Mouse (Mus musculus) MEL (cell line): ENCODE results near the gene Arntl. TPM values are rescaled to one million over a fixed set of nuclear protein-coding genes. Genes with fewer than 3 reads are reported as not detected.

Source experiments
- DNase-seq: peaks from one replicate; pipeline ENCODE4 v3.0.0; 2011; ENCODE audit warnings: low read depth, low spot score
- H3K27ac ChIP-seq: 2 replicates; pipeline ENCODE4 v1.5.1; 2012; ENCODE audit warnings: low read depth, mild to moderate bottlenecking, control low read depth, low read length, moderate library complexity; ENCODE audit not compliant: control insufficient read depth
- H3K27me3 ChIP-seq, 2 experiments: fragments of 150-350 bp in 1 of 2; sonication (generic) in 1 of 2; 2 replicates each; pipeline ENCODE4 v1.6.1; 2012; ENCODE audit warnings: low read length in 2 of 2, mild to moderate bottlenecking in 2 of 2, improper control_type of control experiment in 1 of 2, moderate library complexity in 1 of 2; ENCODE audit not compliant: insufficient read depth in 2 of 2, control insufficient read depth in 1 of 2
- H3K36me3 ChIP-seq, 2 experiments: 2 replicates each; pipeline ENCODE4 v1.6.1; 2012 to 2014; ENCODE audit warnings: low read length in 2 of 2, improper control_type of control experiment in 1 of 2, inconsistent platforms in 1 of 2, mild to moderate bottlenecking in 1 of 2; ENCODE audit not compliant: insufficient read depth in 2 of 2, control insufficient read depth in 1 of 2
- H3K4me1 ChIP-seq, 2 experiments: fragments of 150-350 bp in 1 of 2; sonication (generic) in 1 of 2; 2 replicates each; pipeline ENCODE4 v1.6.1; 2012; ENCODE audit warnings: low read length in 2 of 2, improper control_type of control experiment in 1 of 2, mild to moderate bottlenecking in 1 of 2; ENCODE audit not compliant: insufficient read depth in 2 of 2, control insufficient read depth in 1 of 2
- H3K4me3 ChIP-seq, 2 experiments: fragments of 150-350 bp in 1 of 2; sonication (generic) in 1 of 2; 2 replicates each; pipeline ENCODE4 v1.5.1; 2012; ENCODE audit warnings: low read depth in 2 of 2, low read length in 2 of 2, mild to moderate bottlenecking in 2 of 2, moderate library complexity in 2 of 2, control low read depth in 1 of 2, improper control_type of control experiment in 1 of 2; ENCODE audit not compliant: control insufficient read depth in 1 of 2, insufficient read depth in 1 of 2
- H3K79me2 ChIP-seq: 2 replicates; pipeline ENCODE4 v1.6.1; 2012; ENCODE audit warnings: mild to moderate bottlenecking, low read length, moderate library complexity; ENCODE audit not compliant: control insufficient read depth, poor library complexity, insufficient read depth
- H3K9ac ChIP-seq: 2 replicates; pipeline ENCODE4 v1.6.1; 2012; ENCODE audit warnings: low read depth, mild to moderate bottlenecking, control low read depth, low read length, moderate library complexity; ENCODE audit not compliant: control insufficient read depth, poor library complexity, severe bottlenecking
- H3K9me3 ChIP-seq: fragments of 150-350 bp; sonication (generic); replicated peaks from 2 replicates; pipeline ENCODE4 v1.6.1; 2012; ENCODE audit warnings: mild to moderate bottlenecking, low read length, improper control_type of control experiment, moderate library complexity; ENCODE audit not compliant: insufficient read depth
- BHLHE40 ChIP-seq: IDR thresholded peaks from 2 replicates; pipeline ENCODE4 v1.6.1; 2012; ENCODE audit warnings: low read depth, mild to moderate bottlenecking, inconsistent platforms, low read length, improper control_type of control experiment, borderline replicate concordance
- CHD1 ChIP-seq: IDR thresholded peaks from 2 replicates; pipeline ENCODE4 v1.6.1; 2012; ENCODE audit warnings: low read depth, mild to moderate bottlenecking, inconsistent platforms, low read length, improper control_type of control experiment
- CTCF ChIP-seq, 3 experiments: IDR thresholded peaks in 2 of 3; conservative IDR thresholded peaks in 1 of 3; 2 replicates each; pipeline ENCODE4 v1.5.1; 2011 to 2012; ENCODE audit warnings: low read length in 3 of 3, low read depth in 2 of 3, mild to moderate bottlenecking in 2 of 3, improper control_type of control experiment in 1 of 3, inconsistent platforms in 1 of 3, mixed read lengths in 1 of 3, moderate library complexity in 1 of 3; ENCODE audit not compliant: control insufficient read depth in 1 of 3, insufficient read depth in 1 of 3, poor library complexity in 1 of 3, severe bottlenecking in 1 of 3
- ELF1 ChIP-seq: IDR thresholded peaks from 2 replicates; pipeline ENCODE4 v1.6.1; 2014; ENCODE audit warnings: low read depth, mild to moderate bottlenecking, inconsistent platforms, low read length, improper control_type of control experiment, moderate library complexity
- ETS1 ChIP-seq: IDR thresholded peaks from 2 replicates; pipeline ENCODE4 v1.6.1; 2012; ENCODE audit warnings: low read depth, mild to moderate bottlenecking, inconsistent platforms, low read length, improper control_type of control experiment, moderate library complexity
- KAT2A ChIP-seq: conservative IDR thresholded peaks from 2 replicates; pipeline ENCODE4 v1.6.1; 2012; ENCODE audit warnings: low read depth, low read length, improper control_type of control experiment, inconsistent platforms
- MAFK ChIP-seq: IDR thresholded peaks from 2 replicates; pipeline ENCODE4 v1.6.1; 2011; ENCODE audit warnings: low read depth, mild to moderate bottlenecking, low read length, improper control_type of control experiment, borderline replicate concordance
- MAX ChIP-seq: IDR thresholded peaks from 2 replicates; pipeline ENCODE4 v1.6.1; 2011; ENCODE audit warnings: low read length, improper control_type of control experiment
- MEF2A ChIP-seq: IDR thresholded peaks from 2 replicates; pipeline ENCODE4 v1.6.1; 2014; ENCODE audit warnings: low read depth, mild to moderate bottlenecking, inconsistent platforms, low read length, improper control_type of control experiment; ENCODE audit not compliant: poor library complexity, insufficient replicate concordance, severe bottlenecking; ENCODE audit errors: extremely low read depth
- MXI1 ChIP-seq: IDR thresholded peaks from 2 replicates; pipeline ENCODE4 v1.6.1; 2011; ENCODE audit warnings: mild to moderate bottlenecking, low read depth, low read length, improper control_type of control experiment
- NELFE ChIP-seq: IDR thresholded peaks from 2 replicates; pipeline ENCODE4 v1.6.1; 2011; ENCODE audit warnings: low read depth, low read length, improper control_type of control experiment
- NRF1 ChIP-seq: IDR thresholded peaks from 2 replicates; pipeline ENCODE4 v1.6.1; 2014; ENCODE audit warnings: low read depth, mild to moderate bottlenecking, inconsistent platforms, low read length, improper control_type of control experiment, moderate library complexity; ENCODE audit not compliant: poor library complexity, insufficient read depth, severe bottlenecking
- RAD21 ChIP-seq: IDR thresholded peaks from 2 replicates; pipeline ENCODE4 v1.6.1; 2011; ENCODE audit warnings: mild to moderate bottlenecking, low read depth, low read length, improper control_type of control experiment
- RCOR1 ChIP-seq: IDR thresholded peaks from 2 replicates; pipeline ENCODE4 v1.6.1; 2012; ENCODE audit warnings: low read depth, mild to moderate bottlenecking, inconsistent platforms, low read length, improper control_type of control experiment
- SMC3 ChIP-seq: IDR thresholded peaks from 2 replicates; pipeline ENCODE4 v1.6.1; 2011; ENCODE audit warnings: low read depth, low read length, improper control_type of control experiment
- TCF12 ChIP-seq: IDR thresholded peaks from 2 replicates; pipeline ENCODE4 v1.6.1; 2014; ENCODE audit warnings: low read depth, mild to moderate bottlenecking, inconsistent platforms, low read length, improper control_type of control experiment, moderate library complexity
- USF2 ChIP-seq, 2 experiments: IDR thresholded peaks; 2 replicates each; pipeline ENCODE4 v1.6.1; 2011 to 2012; ENCODE audit warnings: improper control_type of control experiment in 2 of 2, low read length in 2 of 2, borderline replicate concordance in 1 of 2, inconsistent platforms in 1 of 2, low read depth in 1 of 2, mild to moderate bottlenecking in 1 of 2; ENCODE audit not compliant: insufficient read depth in 1 of 2
- ZC3H11A ChIP-seq: IDR thresholded peaks from 2 replicates; pipeline ENCODE4 v1.6.1; 2012; ENCODE audit warnings: low read depth, mild to moderate bottlenecking, inconsistent platforms, low read length, improper control_type of control experiment
- ZMIZ1 ChIP-seq: IDR thresholded peaks from 2 replicates; pipeline ENCODE4 v1.6.1; 2012; ENCODE audit warnings: low read depth, mild to moderate bottlenecking, inconsistent platforms, low read length, improper control_type of control experiment, moderate library complexity
- polyA plus RNA-seq, 2 experiments: library from polyadenylated mRNA; stranded (reverse) in 1 of 2; unstranded in 1 of 2; fragments of >175 nt in 1 of 2; fragments of >200 nt in 1 of 2; gene quantifications; 2 replicates each; pipeline versions ENCODE4 v1.2.1 to v1.2.4; 2012; ENCODE audit warnings: low replicate concordance in 2 of 2, low read depth in 1 of 2; ENCODE audit not compliant: insufficient read length in 2 of 2, insufficient read depth in 1 of 2, missing spikeins in 1 of 2
- total RNA-seq: library from RNA; depleted of rRNA; stranded (reverse); fragments of 300-350 nt; gene quantifications from 2 replicates; pipeline ENCODE4 v1.2.3, GENCODE M21; 2012

Gene Arntl
- total and polyA plus RNA-seq, 3 experiments = 2.0 to 4.5 TPM; not detected in 1

DNA sequence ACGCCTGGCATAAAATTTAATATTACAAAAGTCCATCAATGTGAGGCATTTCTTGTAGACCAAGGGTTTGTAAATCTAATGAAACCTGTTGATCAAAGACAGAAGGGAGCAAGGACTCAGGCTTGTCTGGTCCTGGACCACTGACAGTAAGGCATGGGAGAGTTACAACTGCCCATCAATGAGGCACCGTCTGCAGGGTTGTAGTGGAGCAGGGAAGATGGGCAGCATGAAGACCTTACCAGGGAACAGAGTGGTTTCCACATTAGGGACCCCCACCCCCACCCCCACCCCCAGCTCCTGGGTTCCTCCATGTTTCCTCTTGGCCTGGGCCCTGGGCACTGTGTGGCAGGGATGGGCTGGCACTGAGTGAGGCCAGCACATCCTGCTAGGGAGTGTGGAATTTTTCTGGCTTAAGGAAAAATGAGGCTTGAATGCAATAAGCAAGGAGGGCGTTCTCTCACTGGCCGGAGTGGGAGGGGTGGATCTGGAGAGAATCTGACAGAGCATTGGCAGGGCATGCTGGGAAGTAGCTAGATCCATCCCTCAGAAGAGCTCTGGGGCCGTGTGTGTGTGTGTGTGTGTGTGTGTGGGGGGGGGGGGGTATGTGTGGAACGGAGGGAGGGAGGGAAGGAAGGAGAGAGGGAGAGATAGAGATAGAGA, 65.2 kb downstream of the Arntl start:
- H3K9ac ChIP-seq = no peak overlapping the region
- H3K36me3 ChIP-seq = no peaks in the 10 kb centered on the region
- H3K9me3 ChIP-seq = no peaks in the 10 kb centered on the region
- no peaks in the 10 kb centered on the region for H3K27me3 ChIP-seq
- no peak overlapping the region for H3K27ac ChIP-seq
- TF ChIP-seq ZC3H11A (no peak), ZMIZ1 (no peak)
- no peaks in the 10 kb centered on the region for H3K79me2 ChIP-seq
- no peak for DNase-seq
- H3K4me3 ChIP-seq = no peak overlapping the region
- H3K4me1 ChIP-seq = no peaks in the 10 kb centered on the region

DNA sequence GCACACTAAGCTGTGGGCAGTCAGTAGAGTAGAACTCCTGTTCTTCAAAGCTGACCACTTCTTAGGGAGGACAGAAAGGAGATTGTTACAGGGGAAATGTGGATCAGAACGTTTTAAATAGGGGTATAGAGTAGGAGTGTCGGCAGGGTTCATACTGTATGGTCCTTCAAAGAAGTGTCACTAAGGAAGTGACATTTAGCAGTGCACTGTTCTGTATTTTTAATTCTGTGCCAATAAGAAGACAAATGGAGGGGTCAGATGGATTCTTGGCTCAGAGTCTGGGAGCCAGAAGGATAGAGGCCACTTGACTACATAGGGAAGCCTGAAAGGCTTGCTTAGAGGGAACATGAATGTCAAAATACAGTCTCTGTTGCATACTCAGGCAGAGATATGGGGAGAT, 70.0 kb downstream of the Arntl start:
- H3K9ac ChIP-seq = no peak overlapping the region
- no peaks in the 10 kb centered on the region for H3K9me3 ChIP-seq
- H3K4me1 ChIP-seq = 0 out of 4 replicates have a peak, but pooled peaks cover 0 to 2% of the 10 kb centered on the region in 2 experiments
- H3K27me3 ChIP-seq = no peaks in the 10 kb centered on the region
- H3K27ac ChIP-seq = no peak overlapping the region
- H3K36me3 ChIP-seq = no peaks in the 10 kb centered on the region
- TF ChIP-seq MEF2A = no peak
- TF ChIP-seq NRF1 = no peak
- no peak for TF ChIP-seq CTCF (IDR thresholded peaks at IDR 0.05 in 2 of 3, conservative IDR thresholded peaks at IDR 0.05 in 1 of 3; ENCODE audit: control insufficient read depth in 1 of 3, insufficient read depth in 1 of 3, low read depth in 2 of 3, low read length in 3 of 3, poor library complexity in 1 of 3, severe bottlenecking in 1 of 3)
- TF ChIP-seq TCF12 = no peak
- TF ChIP-seq RAD21 = no peak
- no peak for TF ChIP-seq ZC3H11A
- no peak for TF ChIP-seq BHLHE40
- no peak for TF ChIP-seq RCOR1
- no peak for TF ChIP-seq SMC3
- TF ChIP-seq CHD1 = no peak
- no peak for TF ChIP-seq ELF1
- no peak for TF ChIP-seq ETS1
- TF ChIP-seq MXI1 = no peak
- no peak for TF ChIP-seq KAT2A
- TF ChIP-seq MAFK = no peak
- no peak for TF ChIP-seq MAX
- no peak for TF ChIP-seq NELFE
- TF ChIP-seq USF2 (IDR thresholded peaks at IDR 0.05; ENCODE audit: borderline replicate concordance in 1 of 2, insufficient read depth in 1 of 2, low read depth in 1 of 2, low read length in 2 of 2) = no peak
- no peaks in the 10 kb centered on the region for H3K79me2 ChIP-seq
- DNase-seq = no peak
- H3K4me3 ChIP-seq = no peak overlapping the region
